Mouse (Mus musculus): ENCODE measurements around the gene Slc12a6.

Slc12a6 gene

GRCm38 (mm10) chr2:112391346-112392000 is 125.8 kb downstream of the Slc12a6 start:
- no peak for DNase-seq (ENCODE audit: low read depth)

DNA sequence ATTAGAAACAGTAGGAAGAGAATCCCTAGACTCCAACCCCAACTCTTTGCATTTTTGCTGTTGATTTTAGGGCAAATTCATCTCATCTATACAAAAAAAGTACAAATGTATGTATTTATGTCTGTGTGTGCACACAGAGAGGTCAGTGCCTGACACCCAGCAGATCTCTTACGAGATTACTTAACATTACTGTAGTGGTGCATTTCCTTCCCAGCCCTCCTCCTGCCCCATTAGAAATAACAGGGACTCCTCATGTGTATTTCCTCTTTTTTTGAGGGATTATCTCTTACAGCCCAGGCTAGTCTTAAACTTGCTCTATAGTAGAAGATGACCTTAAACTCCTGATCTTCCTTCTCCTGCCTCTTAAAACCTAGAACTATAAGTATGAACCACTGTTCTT is 127.1 kb downstream of the Slc12a6 start:
- DNase-seq (ENCODE audit: low read depth) = no peak

- DNase-seq (ENCODE audit: low read depth) = no peak
Measured at GRCm38 (mm10) chr2:112393958-112394357, 128.3 kb downstream of the Slc12a6 start.

GRCm38 (mm10) chr2:112396649-112397048 is 131.0 kb downstream of the Slc12a6 start:
- DNase-seq (ENCODE audit: low read depth) = no peak

DNA sequence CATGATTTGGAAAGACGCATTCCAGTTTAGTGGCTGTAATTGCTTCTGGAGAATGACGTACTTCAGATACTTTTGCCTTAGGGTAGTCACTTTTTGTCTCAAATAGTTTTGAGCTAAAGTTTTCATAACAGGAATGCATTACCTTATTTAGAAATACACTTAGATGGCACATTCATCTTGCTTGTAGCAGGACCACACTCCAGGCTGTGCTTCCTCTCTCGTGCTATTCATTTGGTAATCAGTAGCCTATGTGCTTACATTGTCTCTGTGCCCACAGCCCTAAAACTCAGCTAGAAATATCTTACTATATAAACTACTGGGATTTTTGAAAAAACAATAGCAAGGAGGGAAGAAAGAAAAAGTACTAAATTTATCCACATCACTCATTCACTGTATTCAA is 141.4 kb downstream of the Slc12a6 start:
- no peak for DNase-seq (ENCODE audit: low read depth)
